Mouse (Mus musculus): ENCODE results near the gene Herc3. TPM values are rescaled to one million over a fixed set of nuclear protein-coding genes. Genes with fewer than 3 reads are reported as not detected.

Herc3 gene
- total RNA-seq, 1 experiment from 2014 or later, result 12.0 TPM

GRCm38 (mm10) chr6:58912842-58913241, 81.6 kb downstream of the Herc3 start:
- ATAC-seq (replicated peaks; ENCODE audit: low read depth, poor library complexity, severe bottlenecking), result no peak

GRCm38 (mm10) chr6:58913551-58913950, 82.3 kb downstream of the Herc3 start:
- ATAC-seq (replicated peaks; ENCODE audit: low read depth, poor library complexity, severe bottlenecking), result no peak

GRCm38 (mm10) chr6:58913971-58914370, 82.7 kb downstream of the Herc3 start:
- ATAC-seq (replicated peaks; ENCODE audit: low read depth, poor library complexity, severe bottlenecking), result no peak

GRCm38 (mm10) chr6:58916498-58916897, 85.2 kb downstream of the Herc3 start:
- ATAC-seq (replicated peaks; ENCODE audit: low read depth, poor library complexity, severe bottlenecking), result peak; percentile 97

GRCm38 (mm10) chr6:58920735-58921134, 89.5 kb downstream of the Herc3 start:
- no peak for ATAC-seq (replicated peaks; ENCODE audit: low read depth, poor library complexity, severe bottlenecking)

- 0 out of 2 replicates have a peak, but pooled peaks have one; percentile 39 for ATAC-seq (replicated peaks; ENCODE audit: low read depth, poor library complexity, severe bottlenecking)
Measured at GRCm38 (mm10) chr6:58921623-58922022, 90.4 kb downstream of the Herc3 start.

GRCm38 (mm10) chr6:58922511-58922910, 91.2 kb downstream of the Herc3 start:
- ATAC-seq (replicated peaks; ENCODE audit: low read depth, poor library complexity, severe bottlenecking), result no peak

GRCm38 (mm10) chr6:58927881-58928280, 96.6 kb downstream of the Herc3 start:
- no peak for ATAC-seq (replicated peaks; ENCODE audit: low read depth, poor library complexity, severe bottlenecking)

- no peak for ATAC-seq (replicated peaks; ENCODE audit: low read depth, poor library complexity, severe bottlenecking)
Measured at GRCm38 (mm10) chr6:58929911-58930431, 98.7 kb downstream of the Herc3 start.

GRCm38 (mm10) chr6:58931149-58931548, 99.9 kb downstream of the Herc3 start:
- no peak for ATAC-seq (replicated peaks; ENCODE audit: low read depth, poor library complexity, severe bottlenecking)

- ATAC-seq (replicated peaks; ENCODE audit: low read depth, poor library complexity, severe bottlenecking), result no peak
Measured at GRCm38 (mm10) chr6:58932515-58933188, 101.4 kb downstream of the Herc3 start.

- no peak for ATAC-seq (replicated peaks; ENCODE audit: low read depth, poor library complexity, severe bottlenecking)
Measured at GRCm38 (mm10) chr6:58933189-58933913, 102.1 kb downstream of the Herc3 start.

- ATAC-seq (replicated peaks; ENCODE audit: low read depth, poor library complexity, severe bottlenecking), result no peak
Measured at GRCm38 (mm10) chr6:58934144-58934543, 102.9 kb downstream of the Herc3 start.

GRCm38 (mm10) chr6:58937726-58938125, 106.5 kb downstream of the Herc3 start:
- ATAC-seq (replicated peaks; ENCODE audit: low read depth, poor library complexity, severe bottlenecking), result no peak

GRCm38 (mm10) chr6:58942276-58942675, 111.0 kb downstream of the Herc3 start:
- no peak for ATAC-seq (replicated peaks; ENCODE audit: low read depth, poor library complexity, severe bottlenecking)

- ATAC-seq (replicated peaks; ENCODE audit: low read depth, poor library complexity, severe bottlenecking), result 0 out of 2 replicates have a peak, but pooled peaks have one; percentile 29
Measured at GRCm38 (mm10) chr6:58943958-58944357, 112.7 kb downstream of the Herc3 start.

GRCm38 (mm10) chr6:58946246-58946645, 115.0 kb downstream of the Herc3 start:
- ATAC-seq (replicated peaks; ENCODE audit: low read depth, poor library complexity, severe bottlenecking), result no peak

GRCm38 (mm10) chr6:58946840-58947239, 115.6 kb downstream of the Herc3 start:
- ATAC-seq (replicated peaks; ENCODE audit: low read depth, poor library complexity, severe bottlenecking), result no peak

- no peak for ATAC-seq (replicated peaks; ENCODE audit: low read depth, poor library complexity, severe bottlenecking)
Measured at GRCm38 (mm10) chr6:58950410-58950809, 119.1 kb downstream of the Herc3 start.

GRCm38 (mm10) chr6:58951128-58951992, 120.1 kb downstream of the Herc3 start:
- ATAC-seq (replicated peaks; ENCODE audit: low read depth, poor library complexity, severe bottlenecking), result no peak

All from common myeloid progenitor, adult 5-6 weeks (primary cell).